Mouse (Mus musculus): ENCODE measurements around the gene Rnls.

Gene Rnls

GRCm38 (mm10) chr19:33179595-33179994, 212.5 kb downstream of the Rnls start:
- DNase-seq (ENCODE audit: low spot score in 2 of 2): no peak

- DNase-seq (ENCODE audit: low spot score in 2 of 2): no peak
Measured at GRCm38 (mm10) chr19:33178866-33179265, 213.2 kb downstream of the Rnls start.

- DNase-seq (ENCODE audit: low spot score in 2 of 2): no peak
Measured at GRCm38 (mm10) chr19:33178367-33178766, 213.7 kb downstream of the Rnls start.

GRCm38 (mm10) chr19:33173991-33174390, 218.1 kb downstream of the Rnls start:
- no peak for DNase-seq (ENCODE audit: low spot score in 2 of 2)

- no peak for DNase-seq (ENCODE audit: low spot score in 2 of 2)
Measured at GRCm38 (mm10) chr19:33169881-33170280, 222.2 kb downstream of the Rnls start.

GRCm38 (mm10) chr19:33167528-33168264, 224.4 kb downstream of the Rnls start:
- DNase-seq (ENCODE audit: low spot score in 2 of 2): no peak

GRCm38 (mm10) chr19:33164801-33165200, 227.3 kb downstream of the Rnls start:
- no peak for DNase-seq (ENCODE audit: low spot score in 2 of 2)

- no peak for DNase-seq (ENCODE audit: low spot score in 2 of 2)
Measured at GRCm38 (mm10) chr19:33161903-33162302, 230.2 kb downstream of the Rnls start.

- DNase-seq (ENCODE audit: low spot score in 2 of 2): no peak
Measured at GRCm38 (mm10) chr19:33159897-33160296, 232.2 kb downstream of the Rnls start.

GRCm38 (mm10) chr19:33159192-33159591, 232.9 kb downstream of the Rnls start:
- no peak for DNase-seq (ENCODE audit: low spot score in 2 of 2)

- DNase-seq (ENCODE audit: low spot score in 2 of 2): no peak
Measured at GRCm38 (mm10) chr19:33158234-33158633, 233.9 kb downstream of the Rnls start.

GRCm38 (mm10) chr19:33148411-33148810, 243.7 kb downstream of the Rnls start:
- DNase-seq (ENCODE audit: low spot score in 2 of 2): no peak

- DNase-seq (ENCODE audit: low spot score in 2 of 2): no peak
Measured at GRCm38 (mm10) chr19:33143198-33143597, 248.9 kb downstream of the Rnls start.

GRCm38 (mm10) chr19:33137316-33137715, 254.8 kb downstream of the Rnls start:
- no peak for DNase-seq (ENCODE audit: low spot score in 2 of 2)

- no peak for DNase-seq (ENCODE audit: low spot score in 2 of 2)
Measured at GRCm38 (mm10) chr19:33122611-33123226, 269.4 kb downstream of the Rnls start.

GRCm38 (mm10) chr19:33119947-33120346, 272.1 kb downstream of the Rnls start:
- DNase-seq (ENCODE audit: low spot score in 2 of 2): no peak

GRCm38 (mm10) chr19:33118898-33119297, 273.2 kb downstream of the Rnls start:
- DNase-seq (ENCODE audit: low spot score in 2 of 2): no peak

- DNase-seq (ENCODE audit: low spot score in 2 of 2): no peak
Measured at GRCm38 (mm10) chr19:33114631-33115295, 277.3 kb downstream of the Rnls start.

GRCm38 (mm10) chr19:33113746-33114145, 278.3 kb downstream of the Rnls start:
- DNase-seq (ENCODE audit: low spot score in 2 of 2): peak in 1 of 2 experiments; percentile 42

- no peak for DNase-seq (ENCODE audit: low spot score in 2 of 2)
Measured at GRCm38 (mm10) chr19:33110404-33110803, 281.7 kb downstream of the Rnls start.

- no peak for DNase-seq (ENCODE audit: low spot score in 2 of 2)
Measured at GRCm38 (mm10) chr19:33109941-33110371, 282.1 kb downstream of the Rnls start.

GRCm38 (mm10) chr19:33109141-33109540, 283.0 kb downstream of the Rnls start:
- no peak for DNase-seq (ENCODE audit: low spot score in 2 of 2)

- DNase-seq (ENCODE audit: low spot score in 2 of 2): no peak
Measured at GRCm38 (mm10) chr19:33103851-33104250, 288.2 kb downstream of the Rnls start.

All from right cerebral cortex, adult 2 months (tissue).